Mouse (Mus musculus) B cell, adult 2 months (primary cell): ENCODE results near the gene Hhat.
A peak's percentile ranks its signal among the peaks of the same experiment; 100 is the strongest.

ENCODE experiments used
- DNase-seq, 2 experiments: peaks; one replicate each; pipeline ENCODE4 v3.0.0; 2022

Gene Hhat

DNA sequence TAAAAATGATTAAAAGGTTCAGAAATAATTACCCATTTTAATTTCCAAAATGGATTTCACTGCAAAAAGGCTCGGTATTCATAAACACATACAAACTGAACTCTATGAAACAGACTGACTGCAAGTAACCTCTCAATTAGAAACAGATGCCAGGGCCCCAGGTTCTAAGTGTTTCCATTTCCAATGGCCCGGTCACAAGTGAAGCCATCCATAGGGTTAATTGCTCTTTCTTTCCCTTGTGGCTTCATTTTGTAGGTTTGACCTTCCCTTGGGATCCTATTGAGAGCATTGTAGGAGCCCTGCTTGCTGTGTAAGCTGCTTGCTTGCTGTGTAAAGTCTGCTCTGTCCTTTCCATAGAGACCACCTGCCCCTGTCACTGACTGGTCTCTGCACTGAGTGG lies 123.7 kb downstream of the Hhat start:
- no peak for DNase-seq

GRCm38 (mm10) chr1:192642126-192642525 lies 128.9 kb downstream of the Hhat start:
- DNase-seq, result no peak

DNA sequence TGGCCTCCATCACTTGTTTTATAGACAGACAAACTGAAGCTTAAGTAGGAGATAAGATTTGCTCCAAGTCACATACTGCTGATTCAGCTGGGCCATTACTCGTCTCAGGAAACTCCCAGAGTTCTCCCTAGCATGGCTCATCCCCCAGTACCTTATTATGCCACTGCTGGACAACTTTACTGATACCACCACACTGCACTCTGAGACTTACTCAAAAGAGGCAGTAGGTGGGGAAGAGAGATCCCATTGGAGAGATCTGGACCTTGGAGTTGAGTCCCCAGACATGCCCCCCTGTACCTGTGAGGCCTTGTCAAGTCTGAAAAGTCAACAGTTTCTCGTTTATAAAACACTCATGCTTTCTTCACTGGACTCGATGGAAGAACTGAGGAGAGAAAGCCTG lies 131.8 kb downstream of the Hhat start:
- no peak for DNase-seq

GRCm38 (mm10) chr1:192621843-192622242 lies 149.2 kb downstream of the Hhat start:
- no peak for DNase-seq

GRCm38 (mm10) chr1:192613271-192613670 lies 157.8 kb downstream of the Hhat start:
- DNase-seq, result no peak

GRCm38 (mm10) chr1:192611996-192612739 lies 158.9 kb downstream of the Hhat start:
- DNase-seq, result no peak

GRCm38 (mm10) chr1:192606876-192607275 lies 164.1 kb downstream of the Hhat start:
- no peak for DNase-seq

GRCm38 (mm10) chr1:192604413-192604812 lies 166.6 kb downstream of the Hhat start:
- DNase-seq, result no peak

GRCm38 (mm10) chr1:192603556-192603955 lies 167.5 kb downstream of the Hhat start:
- no peak for DNase-seq

DNA sequence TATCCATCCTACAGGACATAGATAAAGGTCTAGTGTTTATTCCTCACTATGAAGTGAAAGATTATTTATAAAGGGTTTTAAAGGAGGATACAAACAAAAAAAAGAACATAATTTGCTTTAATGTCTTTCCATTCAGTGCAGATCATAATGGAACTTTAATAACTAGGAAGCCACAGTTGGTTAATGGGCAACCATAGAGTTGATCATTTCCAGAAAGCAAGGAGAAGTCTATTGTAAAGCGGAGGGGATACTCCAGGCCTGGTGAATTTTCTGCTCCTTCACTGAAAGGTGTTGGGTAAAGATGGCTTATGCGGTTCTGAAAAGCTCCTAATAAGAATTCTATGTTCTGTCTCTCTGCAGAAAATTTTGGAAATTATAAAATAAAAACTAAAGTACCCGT lies 169.8 kb downstream of the Hhat start:
- DNase-seq, result no peak

- no peak for DNase-seq
Observed at GRCm38 (mm10) chr1:192599746-192600145, 171.3 kb downstream of the Hhat start.

- DNase-seq, result peak; percentile 57 to 59
Observed at GRCm38 (mm10) chr1:192598380-192598779, 172.6 kb downstream of the Hhat start.

DNA sequence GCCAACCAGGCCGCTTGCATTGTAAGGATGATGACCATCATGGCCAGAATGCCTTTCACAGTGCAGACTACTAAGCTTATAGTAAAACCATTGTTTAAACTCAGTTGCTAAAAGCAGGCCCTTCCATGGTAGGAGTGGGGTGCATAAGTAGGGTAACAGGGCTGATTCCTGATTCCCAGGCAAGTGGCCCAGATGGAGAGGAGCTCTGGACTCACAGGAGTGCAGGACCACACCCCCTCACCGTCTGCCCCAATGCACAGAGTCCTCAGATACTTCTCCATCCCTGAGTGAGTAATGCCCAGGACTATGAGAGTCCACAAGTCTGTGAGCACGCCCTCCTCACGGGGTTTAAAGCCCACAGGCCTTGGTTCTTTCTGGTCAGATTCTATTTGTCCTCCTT lies 175.6 kb downstream of the Hhat start:
- DNase-seq, result no peak

DNA sequence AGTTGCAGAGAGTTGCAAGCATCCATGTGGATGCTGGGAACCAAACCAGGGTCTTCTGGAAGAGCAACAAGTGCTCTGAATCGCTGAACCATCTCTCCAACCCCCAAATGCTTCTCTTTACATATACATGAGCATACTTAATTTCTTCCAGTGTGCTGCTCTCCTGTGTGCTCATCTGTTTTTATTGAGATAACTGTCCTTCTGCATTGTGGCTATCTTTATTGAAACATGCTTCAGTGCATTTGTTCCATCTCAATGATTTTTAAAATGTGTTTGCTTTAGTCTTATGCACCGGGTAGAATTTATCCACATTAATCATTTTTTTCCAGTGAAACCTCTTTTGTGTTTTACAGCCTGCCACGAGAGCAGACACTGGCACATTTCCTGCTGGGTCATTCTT lies 177.5 kb downstream of the Hhat start:
- no peak for DNase-seq

DNA sequence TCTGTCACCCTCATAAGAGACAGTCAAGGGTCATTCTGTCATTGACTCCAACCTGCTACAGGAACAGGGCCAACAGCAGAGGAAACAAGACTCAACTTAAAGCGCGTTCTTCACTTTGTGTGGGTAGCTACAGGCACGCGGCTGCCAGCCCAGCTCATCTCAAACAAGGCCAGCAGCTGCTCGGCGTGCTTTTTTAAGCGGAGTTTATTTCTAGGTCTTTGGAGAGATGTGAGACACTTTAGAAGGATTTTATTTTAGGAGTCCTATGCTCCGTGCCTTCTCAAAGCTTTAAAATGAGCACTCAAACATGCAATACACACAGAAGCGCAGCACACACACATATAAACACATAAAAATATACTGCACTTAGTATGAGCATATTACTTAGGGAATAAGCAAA lies 183.6 kb downstream of the Hhat start:
- no peak for DNase-seq

DNA sequence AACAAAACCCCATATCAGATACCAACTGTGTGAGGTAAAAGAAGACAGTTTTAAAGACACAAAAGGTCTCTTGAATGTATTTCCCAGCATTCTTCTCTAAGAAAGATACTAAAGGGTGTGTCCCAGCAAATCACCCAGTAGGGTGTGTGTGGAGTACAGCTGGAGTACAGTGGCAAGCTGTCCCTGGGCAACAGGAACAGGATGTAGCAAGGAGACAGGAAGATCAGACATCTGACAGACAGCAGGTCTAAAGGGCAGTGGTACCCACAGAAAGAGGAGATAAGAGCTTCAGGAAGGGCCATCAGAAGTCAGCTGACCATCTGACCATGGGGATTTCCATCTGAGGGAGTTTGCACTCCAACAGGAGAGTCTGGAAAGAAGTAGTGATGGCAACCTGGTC lies 185.7 kb downstream of the Hhat start:
- DNase-seq, result no peak

DNA sequence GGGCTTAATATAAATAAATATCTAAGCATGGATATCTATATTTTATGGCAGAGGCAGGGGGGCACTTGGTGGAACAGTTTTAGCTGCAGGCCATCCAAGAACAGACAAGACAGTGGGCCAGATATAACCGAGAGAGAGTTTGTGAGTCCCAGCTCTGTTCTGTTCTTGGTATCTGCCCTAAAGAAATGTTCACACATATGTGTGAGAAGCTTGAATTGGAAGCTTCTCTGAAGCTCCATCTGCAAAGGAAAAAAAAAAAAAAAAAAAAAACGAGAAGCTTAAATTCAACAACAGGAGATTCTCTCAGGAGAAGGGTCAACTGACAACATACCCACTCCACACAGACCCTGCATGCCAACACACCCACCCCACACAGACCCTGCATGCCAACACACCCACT lies 188.1 kb downstream of the Hhat start:
- no peak for DNase-seq

- no peak for DNase-seq
Observed at GRCm38 (mm10) chr1:192564691-192565090, 206.3 kb downstream of the Hhat start.

- no peak for DNase-seq
Observed at GRCm38 (mm10) chr1:192559341-192559740, 211.7 kb downstream of the Hhat start.

DNA sequence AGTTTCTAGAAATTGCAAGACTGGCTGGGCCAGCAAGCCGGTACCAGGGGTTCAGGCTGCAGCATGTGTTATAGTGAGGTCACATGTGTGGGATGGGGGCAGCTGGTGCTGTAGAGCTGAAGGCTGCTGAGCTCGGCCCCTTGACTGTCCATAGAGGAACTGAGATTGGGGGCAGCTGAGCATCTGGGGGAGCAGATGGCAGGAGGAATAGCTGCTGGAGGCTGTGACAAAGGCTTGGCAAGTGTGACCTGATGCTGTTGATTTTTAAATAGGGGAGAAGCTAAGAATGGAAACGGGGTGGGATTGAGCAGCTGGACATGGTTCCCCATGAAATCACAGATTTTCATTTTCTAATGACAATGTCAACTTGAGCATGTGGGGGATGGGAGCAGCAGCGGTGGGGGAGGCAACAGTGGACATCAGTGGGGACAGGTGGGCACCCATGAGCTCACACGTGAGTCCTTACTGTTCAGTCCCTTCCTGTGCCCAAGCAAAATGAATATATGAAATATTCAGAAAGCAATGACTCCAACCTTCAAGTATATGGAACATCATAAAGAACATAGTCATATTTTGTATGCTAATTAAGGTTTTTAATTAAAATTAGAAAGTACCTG lies 212.9 kb downstream of the Hhat start:
- no peak for DNase-seq

GRCm38 (mm10) chr1:192555516-192555915 lies 215.5 kb downstream of the Hhat start:
- DNase-seq, result no peak

- DNase-seq, result no peak
Observed at GRCm38 (mm10) chr1:192550561-192550960, 220.5 kb downstream of the Hhat start.

DNA sequence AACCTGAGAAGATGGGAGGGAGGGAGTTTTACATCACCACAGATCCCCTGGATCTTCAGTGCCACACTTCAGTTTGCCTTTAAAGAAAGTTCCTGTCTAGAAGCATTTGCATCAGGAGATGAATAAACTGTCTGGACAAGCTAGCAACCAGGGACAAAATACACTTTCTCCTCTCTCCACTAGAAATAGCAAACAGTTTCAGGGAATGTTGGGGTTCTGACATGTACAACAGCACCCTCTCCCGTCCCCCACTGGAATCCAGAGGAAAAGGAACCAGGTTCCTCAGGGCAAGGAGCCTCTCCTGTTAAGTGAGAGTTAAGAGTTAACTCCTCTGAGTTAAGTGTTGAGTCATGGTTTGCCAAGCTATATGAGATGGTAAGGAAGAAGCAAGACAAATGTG lies 224.2 kb downstream of the Hhat start:
- DNase-seq, result no peak

GRCm38 (mm10) chr1:192544901-192545300 lies 226.1 kb downstream of the Hhat start:
- no peak for DNase-seq

DNA sequence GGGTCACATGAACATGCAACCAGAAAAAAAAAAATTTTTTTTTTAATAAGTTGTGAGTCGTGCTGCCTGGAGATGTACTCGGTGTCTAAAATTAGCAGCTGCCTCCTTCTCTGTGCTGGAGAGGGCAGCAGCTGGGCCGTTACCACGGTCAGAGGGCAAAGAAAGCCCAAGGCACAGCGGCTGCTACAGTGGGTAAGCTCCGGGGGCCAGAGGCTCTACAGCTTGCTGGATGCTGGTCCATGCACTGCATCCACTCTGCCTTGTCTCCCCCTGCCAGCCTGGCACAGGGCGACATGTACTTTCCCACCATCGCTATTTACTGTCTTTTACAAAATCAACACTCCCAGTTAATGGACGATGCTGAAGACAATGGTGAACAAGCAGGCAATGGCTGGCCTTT lies 226.9 kb downstream of the Hhat start:
- no peak for DNase-seq
